Mouse (Mus musculus) left cerebral cortex, adult 6 months (tissue): ENCODE results near the gene Rgs7bp. TPM values are rescaled to one million over a fixed set of nuclear protein-coding genes. Genes with fewer than 3 reads are reported as not detected.

Experiments used
- long read RNA-seq, 2 experiments: library from polyadenylated mRNA; unstranded; transcript quantifications; one replicate each; pipeline ENCODE4 v2.0.0; 2019 to 2020
- polyA plus RNA-seq: library from polyadenylated mRNA; unstranded; fragments of <200 nt; fragmentation: Nextera tagmentation; gene quantifications from 2 replicates; pipeline ENCODE4 v1.2.3, GENCODE M21; 2021

The Rgs7bp gene
- polyA plus RNA-seq = 60.4 and 62.2 TPM in 2 replicates
- long read RNA-seq, experiment 1, full-length matches to known transcripts = 349 of 437 reads
- long read RNA-seq, experiment 1, partial matches to known transcripts = 17 of 437 reads
- long read RNA-seq, experiment 1, other reads (novel, unspliced or antisense) = 71 of 437 reads
- long read RNA-seq, experiment 2, full-length matches to known transcripts = 180 of 358 reads
- long read RNA-seq, experiment 2, partial matches to known transcripts = 67 of 358 reads
- long read RNA-seq, experiment 2, other reads (novel, unspliced or antisense) = 111 of 358 reads

GRCm38 (mm10) chr13:105054181-105054940 lies at the start of gene Rgs7bp:
Gene Rgs7bp (minus strand): TSS chr13:105054930.

DNA sequence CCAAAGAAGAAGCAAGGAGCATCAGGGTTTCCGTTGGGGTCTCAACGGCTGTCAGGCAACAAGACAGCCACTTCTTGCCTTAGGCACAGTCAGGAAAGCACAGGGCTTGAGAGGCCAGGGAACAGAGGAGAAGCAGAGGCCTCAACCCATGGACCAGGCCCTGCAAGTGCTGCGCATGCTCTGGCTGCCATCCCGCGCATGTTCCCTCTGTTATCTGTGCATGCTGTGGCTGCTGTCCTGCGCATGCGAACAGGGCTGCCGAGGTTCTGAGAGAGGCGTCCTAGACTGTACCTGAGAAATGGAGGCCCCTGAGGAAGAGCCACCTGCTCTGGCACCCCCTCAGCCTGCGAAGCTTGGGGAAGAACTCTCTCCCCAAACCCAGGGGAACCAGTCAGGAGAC lies 27.1 kb upstream of the Rgs7bp start, which contains the start of gene 4933425L06Rik:
TSS of gene 4933425L06Rik (plus strand) at position 261 of the 400 bp plus-strand sequence.

Other genes with a start within 250 kb of the Rgs7bp start
- gene Cwc27, start 237.8 kb downstream of the Rgs7bp start, polyA plus RNA-seq = 13.3 and 14.2 TPM in 2 replicates
- gene Shisal2b, start 191.0 kb downstream of the Rgs7bp start, polyA plus RNA-seq = 1.5 and 2.3 TPM in 2 replicates
- not detected in 2 replicates for gene 4933425L06Rik, start 27.2 kb upstream of the Rgs7bp start, polyA plus RNA-seq
- 12.2 and 15.7 TPM in 2 replicates for gene Rnf180, start 239.9 kb upstream of the Rgs7bp start, polyA plus RNA-seq